Mouse (Mus musculus) gastrocnemius, postnatal 14 days (tissue): ENCODE measurements at regions not wholly inside any gene's neighbourhood (a gene's known extent, or its start where the extent isn't known, plus 50 kb on each side); places are given as distances from the start of the nearest gene placed in this dataset.

ENCODE experiments used
- DNase-seq: peaks from one replicate; pipeline ENCODE4 v3.0.0; 2021; ENCODE audit warnings: mixed read lengths
- intact Hi-C: fragments of 180-260 bp; cut with DNase I; formaldehyde crosslinking; loops from one replicate; pipeline ENCODE4 v1.15.1; 2025; ENCODE audit warnings: low total_unique reads

DNA sequence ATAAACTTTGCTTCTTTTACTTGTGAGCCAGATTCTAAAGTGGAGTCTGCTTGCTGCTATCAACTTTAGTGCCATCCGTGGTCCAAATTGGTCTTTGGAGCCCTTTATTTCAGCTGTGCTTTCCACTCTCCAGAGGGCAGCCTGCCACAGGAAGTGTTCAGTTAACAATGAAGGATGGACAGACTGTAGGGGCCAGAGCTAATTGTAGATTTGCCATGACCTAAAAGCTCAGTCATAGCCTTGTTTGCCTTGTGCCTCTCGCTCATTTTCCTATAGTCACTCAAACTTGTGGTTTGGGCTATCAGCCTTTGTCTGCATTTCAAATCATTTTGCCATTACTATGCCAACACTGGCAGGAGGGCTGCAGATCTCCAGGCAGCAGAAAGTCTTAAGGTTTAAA, 131.8 kb upstream of the Vegfc start:
- DNase-seq: no peak
- intact Hi-C loops: no loop called here

- DNase-seq: no peak
- intact Hi-C loops: no loop called here
Observed at GRCm38 (mm10) chr8:53947384-53947783, 130.0 kb upstream of the Vegfc start.

DNA sequence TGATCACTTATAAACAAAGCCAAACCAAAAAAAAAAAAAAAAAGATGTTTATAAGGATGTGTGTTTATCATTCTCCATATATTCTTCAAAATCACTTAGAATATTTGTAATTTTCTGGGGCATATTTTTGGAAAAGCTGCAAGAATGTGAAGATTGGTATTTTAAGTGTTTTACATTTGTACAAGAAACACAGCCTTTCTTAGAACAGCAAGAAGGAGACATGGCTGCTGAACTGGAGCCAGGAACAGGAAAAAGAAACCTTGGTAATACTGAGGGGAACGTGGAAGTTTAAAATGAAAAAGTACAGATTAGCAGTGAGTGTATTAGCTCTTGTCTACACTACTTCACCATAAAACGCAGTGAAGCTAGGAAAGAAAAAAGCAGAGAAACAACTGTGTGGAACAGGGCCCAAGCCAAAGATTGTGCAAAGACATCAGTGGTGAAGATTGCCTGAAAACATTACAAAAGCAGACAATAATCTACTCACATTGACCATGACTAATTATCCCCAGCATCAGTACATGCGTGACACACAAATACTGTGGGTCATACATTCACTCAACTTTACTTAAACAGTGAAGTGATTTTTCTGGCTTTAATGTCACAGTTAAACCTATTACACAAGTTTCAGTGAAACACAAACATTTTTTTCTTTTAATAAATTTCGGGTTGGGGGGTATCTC, 122.8 kb upstream of the Vegfc start:
- DNase-seq: no peak
- intact Hi-C loops: no loop called here

DNA sequence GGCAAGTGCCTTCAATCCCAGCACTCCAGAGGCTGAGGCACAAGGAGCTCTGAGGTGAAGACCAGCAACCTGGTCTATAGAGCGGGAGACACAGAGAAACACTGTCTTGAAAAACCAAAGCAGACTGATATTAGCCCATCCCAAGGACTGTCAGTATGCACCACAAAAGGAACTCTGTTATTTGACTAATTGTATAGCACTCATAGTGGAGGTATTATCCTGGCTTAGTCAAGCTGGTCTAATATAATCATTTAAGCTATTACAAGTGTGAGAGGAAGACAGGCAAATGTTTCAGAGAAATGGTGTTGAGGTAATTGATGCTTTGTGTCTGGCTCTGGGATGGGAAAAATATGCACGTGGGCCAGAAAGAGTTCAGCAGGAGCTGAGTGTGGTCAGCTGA, 121.3 kb upstream of the Vegfc start:
- DNase-seq: no peak
- intact Hi-C loops: no loop called here

DNA sequence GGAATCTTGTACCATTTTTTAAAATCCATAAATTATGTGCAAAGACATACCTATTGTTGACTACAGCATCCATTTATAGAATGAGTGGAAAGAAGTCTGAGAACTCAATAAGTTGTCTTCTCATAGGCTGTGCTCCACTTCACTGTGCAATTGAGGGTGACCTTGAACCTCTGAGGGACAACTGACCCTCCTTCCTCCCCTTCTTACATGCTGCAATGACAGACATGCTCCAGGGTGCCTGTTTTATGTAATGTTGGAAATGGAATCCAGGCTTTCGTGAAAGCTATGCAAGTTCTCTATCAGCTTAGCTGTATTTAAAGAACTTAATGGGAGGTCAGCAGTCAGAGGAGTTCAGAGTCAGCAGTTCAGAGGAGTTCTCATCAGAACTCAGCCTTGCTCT, 118.9 kb upstream of the Vegfc start:
- intact Hi-C loops: no loop called here

GRCm38 (mm10) chr8:53962993-53963392, 114.4 kb upstream of the Vegfc start:
- intact Hi-C loops: no loop called here

More for the DNA sequence above, 118.9 kb upstream of the Vegfc start:
- DNase-seq: no peak

GRCm38 (mm10) chr8:53984296-53984695, 93.1 kb upstream of the Vegfc start:
- intact Hi-C loops: no loop called here

More at GRCm38 (mm10) chr8:53962993-53963392, 114.4 kb upstream of the Vegfc start:
- no peak for DNase-seq

GRCm38 (mm10) chr8:53985685-53986084, 91.7 kb upstream of the Vegfc start:
- no peak for DNase-seq
- intact Hi-C loops: no loop called here

More at GRCm38 (mm10) chr8:53984296-53984695, 93.1 kb upstream of the Vegfc start:
- DNase-seq: no peak

- intact Hi-C loops: no loop called here
- no peak for DNase-seq
Observed at GRCm38 (mm10) chr8:53994208-53994607, 83.2 kb upstream of the Vegfc start.

GRCm38 (mm10) chr8:53997461-53997860, 79.9 kb upstream of the Vegfc start:
- DNase-seq: no peak
- intact Hi-C loops: no loop called here

DNA sequence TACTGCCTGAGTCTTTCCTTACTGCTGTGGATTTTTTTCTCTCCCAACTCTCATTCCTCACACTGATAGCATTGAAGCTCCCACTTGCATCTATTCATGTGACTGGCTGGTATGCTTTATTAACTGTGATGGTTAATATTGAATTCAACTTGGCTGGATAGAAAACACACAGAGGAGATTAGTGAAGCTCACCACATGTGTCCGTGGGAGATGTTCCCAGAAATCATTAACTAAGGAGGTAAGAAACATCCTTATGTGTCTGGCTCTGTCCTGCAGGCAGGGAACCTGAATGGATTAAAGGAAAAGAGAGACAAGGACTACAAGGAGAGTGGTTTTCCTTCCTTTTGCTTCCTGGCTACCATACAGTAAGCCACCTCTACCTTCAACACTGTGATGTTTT, 74.5 kb upstream of the Vegfc start:
- no peak for DNase-seq
- intact Hi-C loops: no loop called here

- intact Hi-C loops: no loop called here
- DNase-seq: no peak
Observed at GRCm38 (mm10) chr8:54014096-54014495, 63.3 kb upstream of the Vegfc start.

DNA sequence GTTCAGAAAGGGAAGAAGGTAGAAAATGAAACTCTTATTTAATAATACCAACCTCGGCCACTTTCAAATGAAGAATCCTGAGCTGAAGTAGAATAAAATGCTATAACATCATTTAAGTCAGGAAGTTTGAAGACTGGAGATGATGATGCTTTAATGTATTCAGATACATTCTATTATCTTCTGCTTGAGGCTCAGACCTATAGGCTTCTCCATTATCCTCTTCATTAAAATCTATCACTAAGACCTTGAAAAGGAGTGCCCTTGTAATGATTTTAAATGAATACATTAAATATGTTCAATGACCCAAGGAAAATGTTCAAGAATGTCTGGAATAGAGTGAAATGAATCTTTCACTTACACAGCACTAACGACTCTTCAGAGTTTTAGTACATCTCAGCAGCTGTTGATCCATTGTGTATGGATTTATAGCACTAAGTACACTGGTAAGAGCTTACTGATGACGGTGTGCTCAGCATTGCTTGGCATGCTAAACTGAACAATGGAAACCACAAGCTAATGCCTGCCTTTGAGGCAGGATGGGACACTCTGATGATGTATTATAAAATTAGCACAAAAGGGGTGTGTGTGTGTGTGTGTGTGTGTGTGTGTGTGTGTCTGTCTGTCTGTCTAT, 58.8 kb upstream of the Vegfc start:
- intact Hi-C loops: no loop called here
- no peak for DNase-seq
